Mouse (Mus musculus) neural tube, embryonic 12.5 days (tissue): ENCODE results near the gene Tecr. TPM values are rescaled to one million over a fixed set of nuclear protein-coding genes. Genes with fewer than 3 reads are reported as not detected.

Experiments
- ATAC-seq: fragments of 200-750 bp; cut with Nextera tagmentation; 2 replicates; pipeline ENCODE4 v1.8.0; 2017; ENCODE audit warnings: low read depth, mild to moderate bottlenecking, moderate TSS enrichment, moderate library complexity; ENCODE audit not compliant: low FRiP score
- H3K27ac ChIP-seq: fragments of 300-500 bp; sonication (generic); 2 replicates; pipeline ENCODE4 v1.5.1; 2016
- H3K27me3 ChIP-seq: fragments of 300-500 bp; sonication (generic); replicated peaks from 2 replicates; pipeline ENCODE4 v1.6.1; 2016; ENCODE audit warnings: mild to moderate bottlenecking
- H3K36me3 ChIP-seq: fragments of 300-500 bp; sonication (generic); 2 replicates; pipeline ENCODE4 v1.6.1; 2016; ENCODE audit warnings: mild to moderate bottlenecking
- H3K4me1 ChIP-seq: fragments of 300-500 bp; sonication (generic); 2 replicates; pipeline ENCODE4 v1.6.1; 2016
- H3K4me2 ChIP-seq: fragments of 300-500 bp; sonication (generic); replicated peaks from 2 replicates; pipeline ENCODE4 v1.6.1; 2016; ENCODE audit warnings: mild to moderate bottlenecking
- H3K4me3 ChIP-seq: fragments of 300-500 bp; sonication (generic); 2 replicates; pipeline ENCODE4 v1.5.1; 2016
- H3K9ac ChIP-seq: fragments of 300-500 bp; sonication (generic); 2 replicates; pipeline ENCODE4 v1.6.1; 2016; ENCODE audit warnings: mild to moderate bottlenecking
- H3K9me3 ChIP-seq: fragments of 300-500 bp; sonication (generic); 2 replicates; pipeline ENCODE4 v1.6.1; 2016; ENCODE audit warnings: mild to moderate bottlenecking
- WGBS: fragments of 180-500 bp; shearing (Covaris S2); methylation state at CpG from one replicate; pipeline ENCODE4 v1.1.7; 2016; 5-methylcytosine and 5-hydroxymethylcytosine counted together
- polyA plus RNA-seq: library from polyadenylated mRNA; unstranded; fragments of >200 nt; fragmentation: Nextera tagmentation; extraction: Ambion mirVana; gene quantifications from 2 replicates; pipeline ENCODE4 v1.2.1, GENCODE M21; 2016

The Tecr gene
- polyA plus RNA-seq, 1 experiment from 2014 or later: 760 TPM

- no peak for ATAC-seq
- Histone ChIP-seq H3K27ac (no peak overlapping the region), H3K4me3 (no peak overlapping the region), H3K4me1 (peaks cover 38% of the 10 kb centered on the region), H3K9me3 (no peaks in the 10 kb centered on the region), H3K36me3 (peaks cover 13% of the 10 kb centered on the region), H3K9ac (no peak overlapping the region), H3K4me2 (peak overlapping the region; percentile 15; the same call in 1 of the 2 replicates), H3K27me3 (no peaks in the 10 kb centered on the region)
- WGBS: 90% methylated on average over 7 of the region's 7 CpGs
These were observed 17.2 kb downstream of the Tecr start for GRCm38 (mm10) chr8:83590488-83591023.

GRCm38 (mm10) chr8:83588886-83589285 lies 18.9 kb downstream of the Tecr start:
- ATAC-seq: no peak
- 95% methylated on average over 5 of the region's 5 CpGs for WGBS
- no peaks in the 10 kb centered on the region for H3K9me3 ChIP-seq
- no peaks in the 10 kb centered on the region for H3K27me3 ChIP-seq
- no peak overlapping the region for H3K27ac ChIP-seq
- H3K4me3 ChIP-seq: no peak overlapping the region
- H3K4me1 ChIP-seq: peaks cover 38% of the 10 kb centered on the region
- H3K9ac ChIP-seq: no peak overlapping the region
- H3K4me2 ChIP-seq: no peak overlapping the region
- H3K36me3 ChIP-seq: peaks cover 14% of the 10 kb centered on the region

- Histone ChIP-seq H3K36me3 (peaks cover 19% of the 10 kb centered on the region), H3K4me1 (peaks cover 36% of the 10 kb centered on the region), H3K27ac (no peak overlapping the region), H3K27me3 (no peaks in the 10 kb centered on the region), H3K9ac (no peak overlapping the region), H3K4me2 (no peak overlapping the region), H3K9me3 (no peaks in the 10 kb centered on the region), H3K4me3 (no peak overlapping the region)
- ATAC-seq: no peak
- WGBS: 87% methylated on average over 6 of the region's 6 CpGs
These were observed 20.1 kb downstream of the Tecr start for GRCm38 (mm10) chr8:83587644-83588043.

- H3K4me1 ChIP-seq: peaks cover 22% of the 10 kb centered on the region
- H3K9me3 ChIP-seq: no peaks in the 10 kb centered on the region
- peaks cover 19% of the 10 kb centered on the region for H3K36me3 ChIP-seq
- H3K4me3 ChIP-seq: no peak overlapping the region
- WGBS: 91% methylated on average over 3 of the region's 3 CpGs
- H3K4me2 ChIP-seq: no peak overlapping the region
- no peak for ATAC-seq
- no peak overlapping the region for H3K27ac ChIP-seq
- no peaks in the 10 kb centered on the region for H3K27me3 ChIP-seq
- H3K9ac ChIP-seq: no peak overlapping the region
These were observed 22.4 kb downstream of the Tecr start for GRCm38 (mm10) chr8:83585333-83585732.

GRCm38 (mm10) chr8:83584771-83585170 lies 23.0 kb downstream of the Tecr start:
- ATAC-seq: no peak
- H3K4me3 ChIP-seq: no peak overlapping the region
- H3K4me2 ChIP-seq: no peak overlapping the region
- no peak overlapping the region for H3K9ac ChIP-seq
- 97% methylated on average over 1 of the region's 1 CpGs for WGBS
- no peak overlapping the region for H3K27ac ChIP-seq
- no peaks in the 10 kb centered on the region for H3K27me3 ChIP-seq
- H3K36me3 ChIP-seq: peaks cover 19% of the 10 kb centered on the region
- no peaks in the 10 kb centered on the region for H3K9me3 ChIP-seq
- peaks cover 21% of the 10 kb centered on the region for H3K4me1 ChIP-seq

GRCm38 (mm10) chr8:83583236-83583635 lies 24.5 kb downstream of the Tecr start:
- Histone ChIP-seq H3K4me2 (no peak overlapping the region), H3K27ac (no peak overlapping the region), H3K4me1 (peaks cover 30% of the 10 kb centered on the region), H3K4me3 (no peak overlapping the region), H3K36me3 (peaks cover 17% of the 10 kb centered on the region), H3K9ac (no peak overlapping the region), H3K9me3 (no peaks in the 10 kb centered on the region), H3K27me3 (no peaks in the 10 kb centered on the region)
- no peak for ATAC-seq
- 89% methylated on average over 15 of the region's 15 CpGs for WGBS

- Histone ChIP-seq H3K4me3 (no peak overlapping the region), H3K36me3 (peaks cover 7% of the 10 kb centered on the region), H3K9me3 (no peaks in the 10 kb centered on the region), H3K4me2 (no peak overlapping the region), H3K9ac (no peak overlapping the region), H3K4me1 (peaks cover 37% of the 10 kb centered on the region), H3K27me3 (no peaks in the 10 kb centered on the region), H3K27ac (no peak overlapping the region)
- no peak for ATAC-seq
- 92% methylated on average over 8 of the region's 8 CpGs for WGBS
These were observed 25.5 kb downstream of the Tecr start for GRCm38 (mm10) chr8:83582226-83582625.

GRCm38 (mm10) chr8:83580826-83581225 lies 26.9 kb downstream of the Tecr start:
- no peak overlapping the region for H3K4me3 ChIP-seq
- no peaks in the 10 kb centered on the region for H3K9me3 ChIP-seq
- no peaks in the 10 kb centered on the region for H3K27me3 ChIP-seq
- peaks cover 49% of the 10 kb centered on the region for H3K4me1 ChIP-seq
- no peak for ATAC-seq
- H3K4me2 ChIP-seq: no peak overlapping the region
- no peak overlapping the region for H3K27ac ChIP-seq
- WGBS: 94% methylated on average over 8 of the region's 8 CpGs
- H3K36me3 ChIP-seq: peaks cover 6% of the 10 kb centered on the region; the same call in 1 of the 2 replicates
- no peak overlapping the region for H3K9ac ChIP-seq

GRCm38 (mm10) chr8:83579676-83580075 lies 28.1 kb downstream of the Tecr start:
- H3K4me3 ChIP-seq: no peak overlapping the region
- H3K27ac ChIP-seq: no peak overlapping the region
- no peak overlapping the region for H3K4me2 ChIP-seq
- H3K36me3 ChIP-seq: peaks cover 8% of the 10 kb centered on the region
- 93% methylated on average over 8 of the region's 8 CpGs for WGBS
- no peak for ATAC-seq
- H3K27me3 ChIP-seq: no peaks in the 10 kb centered on the region
- no peaks in the 10 kb centered on the region for H3K9me3 ChIP-seq
- H3K9ac ChIP-seq: no peak overlapping the region
- peaks cover 56% of the 10 kb centered on the region for H3K4me1 ChIP-seq

GRCm38 (mm10) chr8:83578131-83579055 lies 29.4 kb downstream of the Tecr start:
- Histone ChIP-seq H3K4me1 (peaks cover 56% of the 10 kb centered on the region), H3K4me2 (no peak overlapping the region), H3K9ac (peak overlapping the region; percentile 38; the same call in 1 of the 2 replicates), H3K36me3 (peaks cover 12% of the 10 kb centered on the region), H3K9me3 (no peaks in the 10 kb centered on the region), H3K27ac (no peak overlapping the region), H3K27me3 (no peaks in the 10 kb centered on the region), H3K4me3 (no peak overlapping the region)
- ATAC-seq: no peak
- WGBS: 72% methylated on average over 17 of the region's 17 CpGs

GRCm38 (mm10) chr8:83577384-83577791 lies 30.4 kb downstream of the Tecr start:
- Histone ChIP-seq H3K4me1 (peaks cover 51% of the 10 kb centered on the region), H3K9ac (no peak overlapping the region), H3K27ac (no peak overlapping the region), H3K9me3 (no peaks in the 10 kb centered on the region), H3K36me3 (peaks cover 21% of the 10 kb centered on the region), H3K27me3 (no peaks in the 10 kb centered on the region), H3K4me2 (no peak overlapping the region), H3K4me3 (no peak overlapping the region)
- 66% methylated on average over 9 of the region's 9 CpGs for WGBS
- ATAC-seq: no peak

- Histone ChIP-seq H3K4me3 (no peak overlapping the region), H3K4me2 (no peak overlapping the region), H3K27me3 (no peaks in the 10 kb centered on the region), H3K4me1 (peaks cover 51% of the 10 kb centered on the region), H3K36me3 (peaks cover 26% of the 10 kb centered on the region), H3K9me3 (no peaks in the 10 kb centered on the region), H3K9ac (no peak overlapping the region), H3K27ac (no peak overlapping the region)
- 64% methylated on average over 4 of the region's 4 CpGs for WGBS
- ATAC-seq: no peak
These were observed 30.9 kb downstream of the Tecr start for GRCm38 (mm10) chr8:83576921-83577320.
